Mouse (Mus musculus) liver, embryonic 14.5 days (tissue): ENCODE results near the gene Fsd2. TPM values are rescaled to one million over a fixed set of nuclear protein-coding genes. Genes with fewer than 3 reads are reported as not detected.

Source experiments
- ATAC-seq: fragments of 200-750 bp; cut with Nextera tagmentation; 2 replicates; pipeline ENCODE4 v1.8.0; 2017; ENCODE audit warnings: moderate number of reproducible peaks, mild to moderate bottlenecking, moderate library complexity; ENCODE audit not compliant: insufficient read depth
- DNase-seq, 3 experiments: peaks; one replicate each; pipeline ENCODE4 v3.0.0-alpha.2; 2012 to 2013; ENCODE audit warnings: low read depth in 3 of 3, low spot score in 3 of 3
- H3K27ac ChIP-seq: fragments of 300-500 bp; sonication (generic); 2 replicates; pipeline ENCODE4 v1.5.1; 2014; ENCODE audit warnings: moderate library complexity, mild to moderate bottlenecking, control low read depth, inconsistent platforms
- H3K27me3 ChIP-seq: fragments of 300-500 bp; sonication (generic); 2 replicates; pipeline ENCODE4 v1.6.1; 2014; ENCODE audit warnings: mild to moderate bottlenecking, low read length, moderate library complexity; ENCODE audit not compliant: control insufficient read depth, insufficient read depth
- H3K36me3 ChIP-seq: fragments of 300-500 bp; sonication (generic); replicated peaks from 2 replicates; pipeline ENCODE4 v1.6.1; 2014; ENCODE audit warnings: low read depth; ENCODE audit not compliant: control insufficient read depth, insufficient read depth
- H3K4me1 ChIP-seq, 2 experiments: fragments of 200-500 bp in 1 of 2; fragments of 300-500 bp in 1 of 2; sonication (generic) in 1 of 2; replicated peaks; 2 replicates each; pipeline ENCODE4 v1.6.1; 2012 to 2014; ENCODE audit warnings: antibody characterized with exemption in 1 of 2, inconsistent platforms in 1 of 2, low read length in 1 of 2; ENCODE audit not compliant: control insufficient read depth in 2 of 2, insufficient read depth in 2 of 2
- H3K4me2 ChIP-seq: fragments of 300-500 bp; sonication (generic); 2 replicates; pipeline ENCODE4 v1.6.1; 2014; ENCODE audit warnings: low read depth, mild to moderate bottlenecking, control low read depth, moderate library complexity
- H3K4me3 ChIP-seq, 2 experiments: fragments of 200-500 bp in 1 of 2; fragments of 300-500 bp in 1 of 2; sonication (generic) in 1 of 2; 2 replicates each; pipeline ENCODE4 v1.5.1; 2012 to 2014; ENCODE audit warnings: low read depth in 2 of 2, low read length in 2 of 2, mild to moderate bottlenecking in 2 of 2, control low read depth in 1 of 2, inconsistent platforms in 1 of 2, moderate library complexity in 1 of 2; ENCODE audit not compliant: insufficient read depth in 1 of 2
- H3K9ac ChIP-seq: fragments of 300-500 bp; sonication (generic); replicated peaks from 2 replicates; pipeline ENCODE4 v1.6.1; 2014; ENCODE audit warnings: mild to moderate bottlenecking, control low read depth, moderate library complexity
- H3K9me3 ChIP-seq: fragments of 300-500 bp; sonication (generic); 2 replicates; pipeline ENCODE4 v1.6.1; 2016; ENCODE audit warnings: low read length, mixed read lengths; ENCODE audit not compliant: control insufficient read depth
- CTCF ChIP-seq: IDR thresholded peaks from 2 replicates; pipeline ENCODE4 v1.5.1; 2016; ENCODE audit warnings: antibody characterized with exemption, low read depth, control low read depth
- EP300 ChIP-seq: IDR thresholded peaks from 2 replicates; pipeline ENCODE4 v1.6.1; 2016; ENCODE audit warnings: antibody characterized with exemption, low read depth
- WGBS: fragments of 180-500 bp; shearing (Covaris S2); extraction: QIAGEN DNeasy Blood & Tissue Kit; methylation state at CpG from one replicate; pipeline ENCODE4 v1.1.7; 2014; ENCODE audit not compliant: insufficient replicate concordance; 5-methylcytosine and 5-hydroxymethylcytosine counted together
- polyA plus RNA-seq, 2 experiments: library from polyadenylated mRNA; depleted of rRNA in 1 of 2; stranded (reverse) in 1 of 2; unstranded in 1 of 2; fragments of >200 nt; fragmentation: Nextera tagmentation in 1 of 2; extraction: Ambion mirVana in 1 of 2; gene quantifications; 2 replicates each; pipeline versions ENCODE4 v1.2.1 to v1.2.3; 2012 to 2014

The Fsd2 gene
- polyA plus RNA-seq, 2 experiments: 0.08 to 0.19 TPM

DNA sequence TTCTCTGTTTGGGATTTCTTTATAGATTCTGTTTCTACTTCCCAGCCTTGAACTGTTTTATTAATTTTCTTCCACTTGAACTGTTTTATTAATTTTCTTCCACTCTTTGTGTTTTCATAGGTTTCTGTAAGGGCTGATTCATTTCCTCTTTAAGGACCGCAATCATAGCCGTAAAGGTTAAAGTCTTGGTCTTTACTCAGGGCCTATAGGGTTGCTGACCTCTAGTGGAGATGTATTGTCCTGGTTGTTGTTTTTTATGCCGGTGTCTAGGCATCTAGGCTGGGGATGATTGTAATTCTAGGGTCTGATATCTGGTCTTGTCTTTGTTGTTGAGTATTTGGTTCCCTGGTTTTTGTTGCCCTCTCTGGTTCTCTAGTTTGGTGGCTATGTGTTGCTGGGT lies 16.8 kb upstream of the Fsd2 start:
- WGBS: 69% methylated on average over 3 of the region's 3 CpGs
- TF ChIP-seq CTCF (peak; percentile 21; the same call in 1 of the 2 replicates), EP300 (no peak)
- ATAC-seq (no peak), DNase-seq (no peak)
- no peak overlapping the region for H3K4me3 ChIP-seq
- no peaks in the 10 kb centered on the region for H3K27me3 ChIP-seq
- H3K27ac ChIP-seq: no peak overlapping the region
- no peak overlapping the region for H3K9ac ChIP-seq
- no peaks in the 10 kb centered on the region for H3K9me3 ChIP-seq
- peaks cover 0 to 8% of the 10 kb centered on the region in 2 experiments; a peak in 3 of 4 replicates for H3K4me1 ChIP-seq
- peaks cover 46% of the 10 kb centered on the region for H3K36me3 ChIP-seq
- H3K4me2 ChIP-seq: no peak overlapping the region

DNA sequence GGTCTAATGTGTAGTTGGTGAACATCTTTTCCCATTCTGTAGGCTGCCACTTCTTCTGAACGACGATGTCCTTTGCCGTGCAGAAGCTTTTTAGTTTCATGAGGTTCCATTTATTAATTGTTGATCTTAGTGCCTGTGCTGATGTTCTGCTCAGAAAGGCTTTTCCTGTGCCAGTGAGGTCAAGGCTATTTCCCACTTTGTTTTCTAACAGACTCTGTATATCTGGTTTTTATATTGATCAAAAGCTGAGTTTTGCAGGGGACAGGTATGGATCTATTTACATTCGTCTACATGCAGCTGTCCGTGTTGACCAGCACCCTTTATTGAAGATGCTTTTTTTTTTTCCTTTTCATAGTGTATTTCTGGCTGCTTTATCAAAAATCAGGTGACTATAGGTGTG lies 12.6 kb upstream of the Fsd2 start:
- peaks cover 30% of the 10 kb centered on the region for H3K36me3 ChIP-seq
- H3K4me3 ChIP-seq: no peak overlapping the region
- H3K4me1 ChIP-seq: peaks cover 0 to 6% of the 10 kb centered on the region in 2 experiments; a peak in 2 of 4 replicates
- ATAC-seq (no peak), DNase-seq (no peak)
- no peaks in the 10 kb centered on the region for H3K27me3 ChIP-seq
- no peaks in the 10 kb centered on the region for H3K9me3 ChIP-seq
- WGBS: 88% methylated on average over 5 of the region's 5 CpGs
- no peak for TF ChIP-seq CTCF
- TF ChIP-seq EP300: no peak
- no peak overlapping the region for H3K9ac ChIP-seq
- no peak overlapping the region for H3K27ac ChIP-seq
- H3K4me2 ChIP-seq: no peak overlapping the region

DNA sequence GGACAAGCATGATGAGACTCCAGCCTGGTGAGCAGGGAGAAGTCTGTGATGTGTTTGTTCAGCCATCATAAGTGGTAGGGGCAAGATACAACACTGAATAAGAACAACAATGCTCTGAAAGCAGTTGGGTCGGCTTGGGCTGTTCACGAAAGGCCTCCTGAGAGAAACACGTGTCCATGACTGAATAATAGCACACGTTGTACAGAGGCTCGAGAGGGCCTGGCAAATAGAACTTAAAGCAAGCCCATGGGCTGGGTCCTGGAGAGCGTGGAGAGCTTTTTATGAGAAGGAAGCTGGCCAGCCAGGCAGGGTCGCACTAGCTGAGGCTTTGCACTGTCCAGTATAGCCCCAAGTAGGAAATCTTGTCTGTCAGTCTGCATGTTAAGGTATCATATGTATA lies 11.7 kb upstream of the Fsd2 start:
- TF ChIP-seq CTCF: no peak
- no peak for TF ChIP-seq EP300
- Histone ChIP-seq H3K4me3 (no peak overlapping the region), H3K4me1 (peaks cover 6 to 12% of the 10 kb centered on the region in 2 experiments), H3K36me3 (peaks cover 30% of the 10 kb centered on the region), H3K27me3 (no peaks in the 10 kb centered on the region), H3K27ac (no peak overlapping the region), H3K9me3 (no peaks in the 10 kb centered on the region), H3K4me2 (no peak overlapping the region), H3K9ac (no peak overlapping the region)
- no peak for ATAC-seq
- 78% methylated on average over 7 of the region's 7 CpGs for WGBS
- no peak for DNase-seq

DNA sequence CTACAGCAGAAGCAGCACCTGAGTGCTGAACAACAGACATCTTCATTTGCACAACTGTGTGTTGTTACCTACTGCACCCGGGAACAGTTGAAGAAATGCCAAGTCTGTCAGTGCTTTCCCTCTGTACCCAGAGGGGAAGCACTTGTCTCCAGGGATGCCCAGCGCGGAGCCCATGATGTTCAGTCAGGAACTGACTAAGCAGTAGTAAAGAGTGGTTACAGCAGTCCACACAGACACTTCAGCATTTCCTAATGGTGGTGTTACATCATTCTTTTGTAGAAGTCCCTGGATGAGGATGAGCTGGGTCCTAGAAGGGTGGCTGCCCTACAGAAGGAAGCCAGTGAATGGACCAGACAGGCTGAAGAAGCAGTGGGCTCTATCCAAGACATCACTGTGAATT lies 11.1 kb upstream of the Fsd2 start:
- Histone ChIP-seq H3K4me2 (no peak overlapping the region), H3K9ac (no peak overlapping the region), H3K4me1 (peaks cover 11 to 17% of the 10 kb centered on the region in 2 experiments), H3K9me3 (no peaks in the 10 kb centered on the region), H3K4me3 (no peak overlapping the region), H3K27me3 (no peaks in the 10 kb centered on the region), H3K27ac (no peak overlapping the region), H3K36me3 (peaks cover 30% of the 10 kb centered on the region)
- 83% methylated on average over 3 of the region's 3 CpGs for WGBS
- ATAC-seq (no peak), DNase-seq (no peak)
- TF ChIP-seq EP300 (no peak), CTCF (no peak)

DNA sequence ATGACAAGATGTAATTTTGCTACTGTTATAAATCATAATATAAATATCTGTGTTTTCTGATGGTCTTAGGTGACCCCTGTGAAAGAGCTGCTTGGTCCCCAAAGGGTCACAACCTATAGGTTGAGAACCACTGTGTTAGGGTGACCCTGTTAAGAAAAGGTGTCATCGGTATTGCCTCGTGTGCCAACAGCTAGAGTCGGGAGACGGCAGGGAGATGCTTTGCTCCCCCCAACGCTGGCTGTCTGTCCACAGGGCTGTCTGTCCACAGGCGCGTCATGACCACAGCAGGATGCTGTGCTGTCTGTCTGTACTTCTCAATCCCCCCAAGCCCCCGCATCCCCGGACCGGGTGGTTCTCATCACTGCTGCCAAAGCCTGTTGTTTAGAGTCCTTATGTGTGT lies 8.9 kb upstream of the Fsd2 start:
- 91% methylated on average over 10 of the region's 10 CpGs for WGBS
- TF ChIP-seq CTCF: no peak
- no peak for DNase-seq

More for the DNA sequence above, 8.9 kb upstream of the Fsd2 start:
- H3K27me3 ChIP-seq: no peaks in the 10 kb centered on the region
- no peak for ATAC-seq
- no peak overlapping the region for H3K4me2 ChIP-seq
- H3K27ac ChIP-seq: no peak overlapping the region
- no peak overlapping the region for H3K9ac ChIP-seq
- no peaks in the 10 kb centered on the region for H3K9me3 ChIP-seq
- peaks cover 13 to 20% of the 10 kb centered on the region in 2 experiments for H3K4me1 ChIP-seq
- no peak overlapping the region for H3K4me3 ChIP-seq
- H3K36me3 ChIP-seq: peaks cover 30% of the 10 kb centered on the region
